7 mouse cellular contexts compared by ENCODE assay signal in the genomic region with DNA sequence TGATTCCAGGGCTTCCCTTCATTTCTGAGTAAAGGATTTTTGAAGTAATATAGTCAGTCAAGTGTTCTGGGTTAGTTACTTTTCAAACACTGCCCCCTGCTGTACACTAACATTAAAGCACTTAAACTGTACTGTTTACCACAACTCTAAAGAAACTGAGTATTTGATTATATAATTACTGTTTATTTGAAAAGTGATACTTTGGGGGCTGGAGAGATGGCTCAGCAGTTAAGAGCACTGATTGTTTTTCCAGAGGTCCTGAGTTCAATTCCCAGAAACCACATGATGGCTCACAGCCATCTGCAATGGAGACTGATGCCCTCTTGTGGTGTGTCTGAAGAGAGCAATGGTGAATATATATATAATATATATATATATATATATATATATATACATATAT.
DNase-seq lines count a peak whose midpoint lies in the region; ATAC-seq and TF ChIP-seq lines count a peak whose summit lies in the region.
"Not testable (repeated sequence)": the region's sequence is repeated elsewhere in the genome, so short reads cannot be mapped to it uniquely, and the experiment has no call there.

No protein-coding gene starts in this region.

- not testable (repeated sequence) for H3K9me3 ChIP-seq in ES-E14 (ENCODE audit: control insufficient read depth, insufficient read depth, low read depth, low read length); embryonic facial prominence, embryonic 11.5 days (replicated peaks; ENCODE audit: control insufficient read depth, low read length)

- in situ Hi-C loops in ES-E14 (cut with MboI; ENCODE audit: low sequenced_read_pairs in 2 of 2, unreplicated experiment in 2 of 2), result not testable (repeated sequence)

- not testable (repeated sequence) for H3K79me2 ChIP-seq in heart, adult 2 months (replicated peaks; ENCODE audit: control insufficient read depth, insufficient read depth, low read length)

- TF ChIP-seq EP300 in heart, adult 2 months (IDR thresholded peaks at IDR 0.05; ENCODE audit: insufficient read depth, low read depth, low read length), result not testable (repeated sequence)

- not testable (repeated sequence) for ATAC-seq in embryonic facial prominence, embryonic 11.5 days (replicated peaks; ENCODE audit: insufficient number of reproducible peaks, low FRiP score, low TSS enrichment, low read depth)

- not testable (repeated sequence) for H3K36me3 ChIP-seq in ES-E14 (ENCODE audit: control insufficient read depth, insufficient read depth, low read length, poor library complexity, severe bottlenecking); embryonic facial prominence, embryonic 11.5 days (replicated peaks; ENCODE audit: control insufficient read depth, insufficient read depth, low read depth, low read length); heart, adult 2 months (ENCODE audit: control insufficient read depth, insufficient read depth, low read length); kidney, adult 2 months (ENCODE audit: control insufficient read depth, insufficient read depth, low read length)

- not testable (repeated sequence) for H3K4me1 ChIP-seq in ES-E14 (ENCODE audit: control insufficient read depth in 2 of 2, insufficient read depth in 2 of 2, low read length in 2 of 2, poor library complexity in 1 of 2); embryonic facial prominence, embryonic 11.5 days (ENCODE audit: control insufficient read depth, insufficient read depth, low read length); heart, adult 2 months (ENCODE audit: control insufficient read depth, insufficient read depth, low read length); kidney, adult 2 months (ENCODE audit: control insufficient read depth, insufficient read depth, low read length)

- not testable (repeated sequence) for H3K4me2 ChIP-seq in embryonic facial prominence, embryonic 11.5 days (ENCODE audit: low read depth, low read length)

- DNase-seq in ES-E14 (ENCODE audit: low read depth, low spot score), result peak; percentile 31
- peak; percentile 43 for DNase-seq in brain, embryonic 14.5 days (ENCODE audit: low read depth)
- peak; percentile 59 for DNase-seq in embryonic facial prominence, embryonic 11.5 days (ENCODE audit: low spot score)
- DNase-seq in heart, adult 2 months, result not testable (repeated sequence)
- peak; percentile 31 for DNase-seq in kidney, adult 2 months
- peak; percentile 17 to 21 for DNase-seq in left cerebral cortex, postnatal 25 days (ENCODE audit: low spot score in 2 of 2)
- peak; percentile 30 for DNase-seq in mesoderm, embryonic 11.5 days (ENCODE audit: low read depth, low spot score)

- TF ChIP-seq POLR2A in brain, embryonic 14.5 days (IDR thresholded peaks at IDR 0.05; ENCODE audit: borderline replicate concordance, extremely low read depth, insufficient read depth, insufficient read length, poor library complexity, severe bottlenecking); heart, adult 2 months (IDR thresholded peaks at IDR 0.05; ENCODE audit: insufficient read depth, low read depth, low read length); kidney, adult 2 months (IDR thresholded peaks at IDR 0.05; ENCODE audit: low read depth, low read length): not testable (repeated sequence)

- not testable (repeated sequence) for H3K27me3 ChIP-seq in embryonic facial prominence, embryonic 11.5 days (ENCODE audit: control insufficient read depth, insufficient read depth, low read length); heart, adult 2 months (ENCODE audit: control insufficient read depth, insufficient read depth, low read length); kidney, adult 2 months (replicated peaks; ENCODE audit: control insufficient read depth, insufficient read depth, low read length)

- not testable (repeated sequence) for H3K9ac ChIP-seq in ES-E14 (ENCODE audit: insufficient read depth, low read depth, low read length, poor library complexity, severe bottlenecking); embryonic facial prominence, embryonic 11.5 days (replicated peaks; ENCODE audit: low read length); heart, adult 2 months (ENCODE audit: low read depth, low read length)

- intact Hi-C loops in heart, adult 2 months (cut with DNase I), result loop anchor here (5.0 kb wide), 1 partner anchor 851 kb away; no protein-coding TSS in a partner anchor
- intact Hi-C loops in left cerebral cortex, postnatal 25 days (cut with DNase I), result not testable (repeated sequence)

- not testable (repeated sequence) for TF ChIP-seq CTCF in brain, embryonic 14.5 days (IDR thresholded peaks at IDR 0.05; ENCODE audit: borderline replicate concordance, extremely low read depth, insufficient read depth, insufficient read length); kidney, adult 2 months (conservative IDR thresholded peaks at IDR 0.05; ENCODE audit: insufficient read depth, insufficient read length, low read depth, low read length)
- TF ChIP-seq CTCF in heart, adult 2 months (IDR thresholded peaks at IDR 0.05), result peak; percentile 57

- H3K4me3 ChIP-seq in ES-E14 (ENCODE audit: insufficient read depth in 1 of 2, low read depth in 1 of 2, low read length in 2 of 2, poor library complexity in 1 of 2, severe bottlenecking in 1 of 2); embryonic facial prominence, embryonic 11.5 days (ENCODE audit: low read depth, low read length); heart, adult 2 months; kidney, adult 2 months (ENCODE audit: insufficient read depth, low read depth, low read length): not testable (repeated sequence)

- H3K27ac ChIP-seq in ES-E14 (ENCODE audit: insufficient read depth, low read depth, low read length, poor library complexity, severe bottlenecking); embryonic facial prominence, embryonic 11.5 days (replicated peaks; ENCODE audit: low read depth, low read length); heart, adult 2 months; kidney, adult 2 months (ENCODE audit: insufficient read depth, low read depth, low read length): not testable (repeated sequence)
